ENCODE assay signal across 8 mouse cellular contexts in the genomic region with DNA sequence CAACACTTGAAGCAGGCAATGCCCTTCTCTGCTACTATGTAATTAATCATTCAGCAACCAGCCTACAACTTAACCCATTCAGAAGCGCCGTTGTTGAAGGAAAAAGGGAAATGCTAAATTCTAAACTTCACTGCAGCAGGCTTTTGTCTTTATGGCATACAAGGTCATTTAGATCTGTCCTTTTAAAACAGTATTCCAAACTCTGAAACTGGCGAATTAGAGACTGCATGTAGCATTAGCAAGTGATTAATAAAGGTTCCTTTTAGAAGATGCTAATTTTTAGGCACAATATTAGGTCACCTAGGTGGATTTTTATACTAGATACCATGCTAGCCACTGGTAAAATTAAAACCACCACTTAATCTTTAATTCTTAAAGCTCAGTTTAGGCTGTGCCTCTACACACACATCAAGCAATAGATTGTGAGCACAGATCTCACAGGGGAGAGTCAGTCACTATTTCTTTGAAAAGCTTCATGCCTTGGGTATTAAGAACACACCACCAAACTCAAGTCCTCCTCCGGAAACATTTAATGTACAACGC. TPM values are rescaled to one million over a fixed set of nuclear protein-coding genes. Genes with fewer than 3 reads are reported as not detected.
DNase-seq lines count a peak whose midpoint lies in the region; ATAC-seq and TF ChIP-seq lines count a peak whose summit lies in the region.

No protein-coding gene starts in this region.

- H3K4me1 ChIP-seq in kidney, embryonic 15.5 days = peaks cover 22% of the 10 kb centered on the region
- H3K4me1 ChIP-seq in bone marrow macrophage, adult 2 months (ENCODE audit: control insufficient read depth, insufficient read depth, low read length) = peaks cover 34% of the 10 kb centered on the region
- peaks cover 44% of the 10 kb centered on the region for H3K4me1 ChIP-seq in hindbrain, embryonic 13.5 days (replicated peaks)
- H3K4me1 ChIP-seq in midbrain, embryonic 15.5 days = peaks cover 41% of the 10 kb centered on the region

- no peaks in the 10 kb centered on the region for H3K9me3 ChIP-seq in kidney, embryonic 15.5 days (replicated peaks)
- H3K9me3 ChIP-seq in hindbrain, embryonic 13.5 days = no peaks in the 10 kb centered on the region
- no peaks in the 10 kb centered on the region for H3K9me3 ChIP-seq in midbrain, embryonic 15.5 days

- no peak for ATAC-seq in kidney, embryonic 15.5 days (replicated peaks; ENCODE audit: low FRiP score)
- no peak for ATAC-seq in hindbrain, embryonic 13.5 days (ENCODE audit: low FRiP score)
- no peak; the same call in 1 of the 2 replicates for ATAC-seq in midbrain, embryonic 15.5 days (replicated peaks)

- H3K4me3 ChIP-seq in kidney, embryonic 15.5 days (replicated peaks) = peak overlapping the region; percentile 91
- peak overlapping the region; percentile 55 for H3K4me3 ChIP-seq in bone marrow macrophage, adult 2 months (ENCODE audit: insufficient read depth, low read length)
- H3K4me3 ChIP-seq in hindbrain, embryonic 13.5 days = peak overlapping the region; percentile 89
- H3K4me3 ChIP-seq in midbrain, embryonic 15.5 days = peak overlapping the region; percentile 96

- no peak for DNase-seq in kidney, postnatal 14 days
- no peak for DNase-seq in left cerebral cortex, adult 8-10 months (ENCODE audit: low spot score in 2 of 2)
- DNase-seq in urinary bladder, postnatal 10 days (ENCODE audit: low spot score) = no peak
- DNase-seq in kidney, adult 18-20 months = no peak

- no peak for TF ChIP-seq CTCF in bone marrow macrophage, adult 2 months (IDR thresholded peaks at IDR 0.05; ENCODE audit: low read depth, low read length)

- H3K27me3 ChIP-seq in kidney, embryonic 15.5 days = no peaks in the 10 kb centered on the region
- no peaks in the 10 kb centered on the region for H3K27me3 ChIP-seq in hindbrain, embryonic 13.5 days
- no peaks in the 10 kb centered on the region for H3K27me3 ChIP-seq in midbrain, embryonic 15.5 days (replicated peaks)

- no peak for TF ChIP-seq POLR2A in bone marrow macrophage, adult 2 months (IDR thresholded peaks at IDR 0.05; ENCODE audit: borderline replicate concordance, low read depth, low read length)

- H3K9ac ChIP-seq in kidney, embryonic 15.5 days = peak overlapping the region; percentile 99
- H3K9ac ChIP-seq in hindbrain, embryonic 13.5 days = peak overlapping the region; percentile 100
- peak overlapping the region; percentile 100 for H3K9ac ChIP-seq in midbrain, embryonic 15.5 days

- peaks cover 32% of the 10 kb centered on the region for H3K36me3 ChIP-seq in kidney, embryonic 15.5 days
- peaks cover 16% of the 10 kb centered on the region for H3K36me3 ChIP-seq in hindbrain, embryonic 13.5 days
- peaks cover 6% of the 10 kb centered on the region for H3K36me3 ChIP-seq in midbrain, embryonic 15.5 days (replicated peaks)

- peak overlapping the region; percentile 60 for H3K4me2 ChIP-seq in kidney, embryonic 15.5 days
- peak overlapping the region; percentile 67 for H3K4me2 ChIP-seq in hindbrain, embryonic 13.5 days
- H3K4me2 ChIP-seq in midbrain, embryonic 15.5 days = peak overlapping the region; percentile 64

- peak overlapping the region; percentile 100 for H3K27ac ChIP-seq in kidney, embryonic 15.5 days
- H3K27ac ChIP-seq in bone marrow macrophage, adult 2 months (ENCODE audit: insufficient read depth, low read depth, low read length) = peak overlapping the region; percentile 54
- H3K27ac ChIP-seq in hindbrain, embryonic 13.5 days = peak overlapping the region; percentile 100
- H3K27ac ChIP-seq in midbrain, embryonic 15.5 days = peak overlapping the region; percentile 100

- WGBS in kidney, embryonic 15.5 days = 5% methylated on average over 5 of the region's 5 CpGs
- WGBS in hindbrain, embryonic 13.5 days = 14% methylated on average over 5 of the region's 5 CpGs
- 10% methylated on average over 5 of the region's 5 CpGs for WGBS in midbrain, embryonic 15.5 days

RNA-seq across cellular contexts. Expression of a gene that starts 2.7 kb away (rescaled TPM):
- 46.6 and 50.0 TPM in 2 replicates for polyA plus RNA-seq in kidney, embryonic 15.5 days (2015; fragmentation: Nextera tagmentation; extraction: Ambion mirVana)
- polyA plus RNA-seq in bone marrow macrophage, adult 2 months (2012; ENCODE audit: insufficient read depth, insufficient read length, missing spikeins) = 46.6 and 54.9 TPM in 2 replicates
- polyA plus RNA-seq in hindbrain, embryonic 13.5 days (2015; fragmentation: Nextera tagmentation; extraction: Ambion mirVana) = 74.1 and 77.0 TPM in 2 replicates
- polyA plus RNA-seq in midbrain, embryonic 15.5 days (2015; fragmentation: Nextera tagmentation; extraction: Ambion mirVana) = 60.5 and 65.8 TPM in 2 replicates
- total RNA-seq in left cerebral cortex, adult 8-10 months (2022) = 10 to 100 TPM; 51.9 to 57.1 (median 53.2) TPM
